Mouse (Mus musculus) brain, embryonic 18.5 days (tissue): Measurements from ENCODE around the gene Shc1.

Experiments
- DNase-seq: peaks from one replicate; pipeline ENCODE4 v3.0.0-alpha.2; 2012; ENCODE audit warnings: low read depth, low spot score

The Shc1 gene

DNA sequence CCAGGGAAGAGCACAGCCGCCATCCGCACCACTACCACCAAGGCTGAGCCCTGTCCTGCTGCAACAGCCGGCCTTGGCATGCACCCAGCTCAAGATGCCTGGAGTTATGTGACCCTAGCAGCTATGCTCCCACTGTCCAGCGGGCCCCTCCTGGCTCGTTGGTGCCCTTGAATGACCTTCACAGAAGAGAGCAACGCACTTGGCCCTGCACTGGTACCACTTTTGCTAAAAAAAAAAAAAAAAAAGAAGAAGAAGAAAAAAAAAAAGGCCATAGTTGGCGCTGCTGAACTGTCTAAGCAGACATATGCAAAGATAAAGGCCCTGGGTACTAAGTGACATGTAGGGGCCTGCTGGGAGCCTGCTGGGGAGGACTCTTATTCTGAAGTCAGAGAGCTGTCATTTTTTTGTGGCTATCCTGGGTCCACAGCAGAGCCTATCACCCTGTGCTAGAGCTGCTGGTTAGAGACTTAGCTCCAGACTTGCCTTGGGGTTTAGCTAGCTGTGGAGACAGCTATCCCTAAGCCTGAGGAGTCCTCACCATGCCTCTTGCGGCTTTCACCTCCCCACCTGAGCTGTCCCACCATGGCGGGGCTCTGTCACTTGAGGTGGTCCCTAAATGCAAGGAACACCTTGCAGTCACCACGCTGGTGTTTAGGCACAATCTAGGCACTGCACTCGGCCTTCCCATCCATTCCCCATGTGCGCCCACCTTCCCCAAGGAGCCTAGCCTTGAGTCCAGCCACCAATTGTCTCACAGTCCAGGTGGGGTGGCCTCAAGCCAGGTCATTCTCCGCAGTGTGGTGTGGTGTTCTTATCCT is 30.7 kb downstream of the Shc1 start:
- no peak for DNase-seq

- no peak for DNase-seq
Observed at GRCm38 (mm10) chr3:89449541-89449940, 31.3 kb downstream of the Shc1 start.

DNA sequence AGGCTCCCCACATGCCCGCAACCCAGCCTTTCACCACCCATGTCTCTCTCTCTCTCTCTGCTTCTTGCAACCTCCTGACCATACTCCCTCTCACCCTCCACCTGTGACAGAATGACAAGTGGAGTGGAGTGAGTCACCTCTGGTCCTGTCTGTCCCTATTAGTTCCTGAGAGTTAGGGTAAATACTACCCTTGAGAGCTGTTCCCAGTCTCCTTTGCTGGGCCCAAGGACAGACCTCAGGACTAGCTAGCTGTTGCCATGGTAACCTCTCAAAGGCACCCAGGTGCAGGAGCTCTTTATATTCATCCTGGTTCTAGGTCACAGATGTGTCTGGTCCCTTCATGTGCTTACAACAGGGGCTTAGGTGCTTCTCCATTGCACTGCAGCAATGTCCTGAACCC is 33.7 kb downstream of the Shc1 start:
- no peak for DNase-seq

DNA sequence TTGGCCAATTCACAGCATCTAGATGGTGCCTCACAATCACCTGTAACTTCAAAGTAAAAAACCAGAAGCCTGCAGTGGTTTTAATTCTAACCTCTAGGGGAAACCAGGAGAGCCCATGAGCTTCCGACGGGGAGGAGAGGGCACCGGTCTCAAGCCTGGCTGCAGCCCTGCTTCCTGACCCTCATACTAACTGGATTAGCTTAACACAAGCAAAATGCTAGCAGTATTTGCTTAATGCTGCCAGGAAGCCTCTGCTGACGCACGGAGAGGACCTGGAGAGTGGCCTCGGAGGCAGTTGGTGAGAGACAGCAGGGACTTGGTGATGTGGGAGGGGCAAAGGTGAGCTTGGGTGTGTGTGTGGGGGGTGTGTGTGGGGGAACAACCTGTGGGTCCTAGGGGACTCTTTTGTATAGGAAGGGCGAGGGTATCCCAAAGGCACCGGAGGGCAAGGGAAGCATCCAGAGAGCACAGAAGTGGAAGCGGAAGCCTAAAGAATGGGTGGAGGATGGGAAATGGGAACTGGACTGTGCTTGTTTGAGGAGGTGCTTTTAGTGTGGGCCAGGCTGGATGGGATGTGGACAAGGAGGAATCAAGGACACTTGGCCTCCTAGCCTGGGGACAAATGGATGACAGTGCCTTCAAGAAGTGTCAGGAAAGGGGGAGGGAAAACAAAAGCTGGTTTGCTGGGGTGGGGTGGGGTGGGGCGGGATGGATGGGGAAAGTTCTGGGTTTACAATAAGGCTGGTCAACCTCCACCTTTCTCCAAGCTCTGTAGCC is 36.3 kb downstream of the Shc1 start, which contains the start of gene Pmvk:
Gene Pmvk, plus strand, starts transcription at position 141 of the 777 bp plus-strand sequence.
- DNase-seq: no peak

DNA sequence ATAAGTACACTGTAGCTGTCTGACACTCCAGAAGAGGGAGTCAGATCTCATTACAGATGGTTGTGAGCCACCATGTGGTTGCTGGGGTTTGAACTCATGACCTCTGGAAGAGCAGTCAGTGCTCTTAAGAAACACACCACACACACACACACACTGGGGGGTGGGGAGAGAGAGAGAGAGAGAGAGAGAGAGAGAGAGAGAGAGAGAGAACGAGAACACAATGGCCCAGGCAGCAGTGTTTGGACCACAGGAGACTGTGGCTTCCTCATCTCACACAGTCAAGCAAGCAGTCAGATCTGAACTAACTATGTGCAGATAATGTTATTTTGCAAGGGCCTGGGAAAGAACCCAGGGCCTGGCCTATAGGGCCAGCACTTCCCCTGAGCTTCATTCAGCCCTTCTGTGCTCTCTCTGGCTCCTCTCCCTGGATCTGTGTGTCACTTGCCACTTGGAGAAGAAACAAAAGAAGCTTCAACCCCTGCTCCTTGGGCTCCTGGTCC is 37.6 kb downstream of the Shc1 start:
- DNase-seq: no peak

DNA sequence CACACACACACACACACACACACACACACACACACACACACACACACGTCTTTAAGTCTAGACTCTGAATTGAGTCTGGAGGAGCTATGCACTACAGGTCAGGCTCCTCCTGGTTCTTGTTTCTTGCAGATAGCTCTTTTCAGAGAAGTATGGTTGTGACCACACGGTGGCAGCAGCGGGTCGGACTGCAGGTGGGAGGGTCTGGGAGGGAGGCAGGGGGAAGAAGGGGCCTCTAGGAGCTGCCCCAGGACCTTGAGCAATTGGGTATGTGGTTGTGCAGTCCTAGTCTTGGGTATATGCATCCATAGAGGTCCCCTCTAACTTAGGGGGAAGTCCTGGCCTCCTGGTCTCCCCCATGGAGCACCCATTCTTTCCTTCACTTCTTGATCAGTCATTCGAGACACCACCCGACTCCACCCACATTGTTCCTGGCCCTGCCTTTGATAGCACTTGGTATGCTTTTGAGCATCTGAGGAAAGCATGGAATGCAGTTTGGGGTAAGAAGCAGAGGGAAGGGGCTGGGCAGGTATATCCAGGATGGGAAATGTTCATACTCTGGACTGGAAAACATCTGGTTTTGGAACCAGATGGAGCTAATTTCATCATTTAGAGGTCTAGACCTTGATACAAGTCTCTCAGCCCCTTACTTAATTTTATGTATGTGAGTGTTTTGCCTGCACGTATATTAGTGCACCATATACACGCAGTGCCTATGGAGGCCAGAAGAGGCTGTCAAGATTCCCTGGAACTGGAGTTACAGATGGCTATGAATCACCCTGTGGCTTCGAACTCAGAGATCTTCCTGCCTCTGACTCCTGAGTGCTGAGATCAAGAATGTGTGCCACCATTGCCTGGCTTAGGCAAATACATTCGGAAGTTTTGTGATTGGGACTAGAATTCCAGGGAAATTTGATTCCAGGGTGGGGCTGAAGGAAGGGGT is 38.8 kb downstream of the Shc1 start:
- no peak for DNase-seq

DNA sequence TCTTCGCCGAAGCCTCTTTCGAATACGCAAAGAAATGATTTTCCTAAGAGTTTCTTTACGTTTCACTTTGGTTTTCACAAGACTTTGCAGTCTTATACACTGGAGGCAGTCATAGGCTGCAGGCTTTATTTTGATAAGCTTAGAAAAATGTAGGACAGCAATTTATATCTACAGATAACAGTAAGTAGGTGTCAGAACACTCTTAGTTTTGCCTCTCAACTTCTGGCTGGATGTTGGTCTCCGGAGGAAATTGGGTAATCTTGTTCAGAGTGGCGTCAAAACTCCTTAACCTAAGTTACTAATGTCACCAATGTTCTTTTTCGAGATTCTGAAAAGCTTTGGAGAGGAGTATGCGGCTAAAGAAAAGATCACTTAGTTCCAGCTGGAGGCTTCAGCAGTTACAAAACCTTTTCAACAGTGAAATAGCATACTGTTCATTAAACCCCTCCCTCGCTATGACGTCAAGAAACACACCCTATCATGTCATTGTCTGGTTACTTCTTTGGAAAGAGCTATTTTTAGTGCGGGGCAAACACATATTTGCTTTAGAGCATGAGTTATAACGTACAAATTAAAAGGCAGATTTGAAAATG is 40.2 kb downstream of the Shc1 start:
- no peak for DNase-seq

DNA sequence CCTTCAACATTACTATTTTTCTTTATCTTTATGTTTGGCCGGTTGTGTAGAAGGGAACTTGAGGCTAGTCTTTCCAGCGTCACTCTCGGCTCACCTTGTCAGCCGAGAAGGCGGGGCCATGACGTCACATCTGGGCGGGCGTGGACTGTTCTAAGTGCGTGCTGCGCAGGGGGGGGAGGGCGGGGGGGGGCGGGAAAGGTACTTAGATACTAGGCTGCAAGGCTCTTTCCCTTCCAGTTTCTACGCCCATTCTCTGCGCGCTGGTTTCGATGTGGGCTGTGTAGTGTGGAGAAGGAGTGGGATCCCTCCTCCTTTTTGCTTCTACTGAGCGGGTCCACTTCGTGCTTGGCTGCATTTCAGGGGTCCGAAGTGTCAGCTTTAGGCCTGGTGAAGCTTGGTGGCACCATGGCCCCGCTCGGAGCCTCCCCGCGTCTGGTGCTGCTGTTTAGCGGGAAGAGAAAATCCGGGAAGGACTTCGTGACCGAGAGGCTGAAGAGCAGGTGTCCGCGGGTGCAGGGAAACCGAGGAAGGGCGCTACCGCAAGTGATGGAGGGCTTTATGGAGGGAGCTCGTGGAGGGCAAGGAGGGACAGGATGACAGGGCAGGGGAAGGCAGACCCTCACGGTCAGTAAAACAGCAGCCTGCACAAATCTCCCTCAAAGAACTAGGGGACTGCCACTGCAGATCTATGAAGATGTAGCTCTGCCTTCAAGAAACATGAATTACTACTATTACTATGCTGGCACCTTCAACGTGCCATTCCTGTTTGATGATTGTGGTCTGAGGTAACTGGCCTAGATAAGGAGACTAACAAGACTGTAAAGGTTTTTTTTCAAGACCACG is 40.9 kb downstream of the Shc1 start:
- peak; percentile 78 for DNase-seq

DNA sequence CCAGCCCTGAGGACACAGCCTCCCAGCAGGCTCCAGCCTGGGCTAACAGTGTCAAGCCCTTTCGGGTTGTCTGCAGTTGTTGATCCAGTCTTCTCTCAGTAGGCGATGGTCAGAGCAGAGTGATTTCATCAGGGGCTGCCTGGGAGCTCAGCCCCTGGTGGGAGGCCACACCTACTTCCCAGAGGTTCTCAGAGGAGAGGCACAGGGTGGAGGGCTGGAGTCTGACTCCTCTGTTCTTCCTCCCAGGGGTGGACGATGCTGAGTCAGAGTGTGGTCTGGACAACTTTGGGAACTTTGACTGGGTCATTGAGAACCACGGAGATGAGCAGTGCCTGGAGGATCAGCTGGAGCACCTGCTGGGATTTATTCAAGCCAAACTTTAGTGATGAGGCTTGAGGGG is 50.0 kb downstream of the Shc1 start:
- DNase-seq: no peak

DNA sequence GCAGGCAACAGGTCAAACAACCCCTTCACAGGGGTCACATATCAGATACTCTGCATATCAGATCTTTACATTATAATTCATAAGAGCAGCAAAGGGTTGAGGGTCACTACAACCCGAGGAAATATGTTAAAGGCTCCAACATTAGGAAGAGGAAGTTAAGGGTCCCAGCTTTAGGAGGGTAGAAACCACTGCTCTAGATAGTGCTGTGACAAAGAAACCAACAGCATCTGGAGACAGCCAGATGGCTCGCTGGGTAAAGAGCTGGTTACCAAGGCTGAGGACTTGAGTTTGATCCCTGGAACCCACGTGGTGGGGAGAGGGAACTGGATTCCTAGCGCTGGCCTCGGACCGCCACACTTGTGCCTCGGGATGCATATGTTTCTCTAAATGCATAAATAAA is 54.0 kb downstream of the Shc1 start:
- no peak for DNase-seq

GRCm38 (mm10) chr3:89473838-89474237 is 55.6 kb downstream of the Shc1 start:
- DNase-seq: no peak

GRCm38 (mm10) chr3:89479055-89479454 is 60.8 kb downstream of the Shc1 start:
- no peak for DNase-seq
